ENCODE assay signal across 15 mouse cellular contexts in the genomic region with DNA sequence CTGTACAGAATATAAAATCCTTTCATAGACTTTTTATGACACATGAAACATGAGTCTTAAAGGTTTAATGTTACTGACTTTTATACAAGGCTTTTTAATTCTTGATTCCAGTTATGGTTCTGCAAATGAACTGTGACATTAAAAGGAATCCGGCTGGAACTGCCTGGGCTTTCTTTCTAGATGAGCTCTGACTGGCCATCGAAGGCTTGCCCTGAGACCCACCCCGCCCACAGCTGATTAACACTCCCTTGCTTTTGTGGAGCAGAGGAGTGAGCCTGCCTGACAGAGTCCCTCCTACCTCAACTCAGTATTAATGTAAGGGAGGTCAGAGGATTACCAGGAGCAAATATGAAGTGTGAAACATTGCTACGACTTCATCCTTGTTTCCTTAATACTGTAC. TPM values are rescaled to one million over a fixed set of nuclear protein-coding genes. Genes with fewer than 3 reads are reported as not detected.
DNase-seq lines count a peak whose midpoint lies in the region; ATAC-seq lines count a peak whose summit lies in the region.
"Had no signal": no experiment of that assay in that cellular context is flagged by ENCODE, and none has a peak within 500 bp of the region (broad histone marks: within the 10 kb centered on the region; RNA-seq: fewer than 3 reads in every experiment).

No protein-coding gene starts in this region.

- H3K9ac ChIP-seq in heart, embryonic 11.5 days (ENCODE audit: low read depth, low read length) = no peak overlapping the region
- no peak overlapping the region for H3K9ac ChIP-seq in embryonic facial prominence, embryonic 14.5 days (ENCODE audit: low read depth, low read length)
- no peak overlapping the region for H3K9ac ChIP-seq in limb, embryonic 13.5 days
- H3K9ac ChIP-seq: liver, embryonic 15.5 days had no signal

- peaks cover 7% of the 10 kb centered on the region for H3K4me1 ChIP-seq in heart, embryonic 11.5 days (ENCODE audit: control insufficient read depth, insufficient read depth, low read length)
- H3K4me1 ChIP-seq in embryonic facial prominence, embryonic 14.5 days (ENCODE audit: control insufficient read depth, insufficient read depth, low read length) = no peaks in the 10 kb centered on the region
- peaks cover 8% of the 10 kb centered on the region for H3K4me1 ChIP-seq in limb, embryonic 13.5 days
- H3K4me1 ChIP-seq: liver, embryonic 15.5 days had no signal

- WGBS in heart, embryonic 11.5 days (ENCODE audit: insufficient replicate concordance) = 24% methylated on average over 4 of the region's 4 CpGs
- WGBS in embryonic facial prominence, embryonic 14.5 days = 32% methylated on average over 4 of the region's 4 CpGs
- 14% methylated on average over 4 of the region's 4 CpGs for WGBS in limb, embryonic 13.5 days

- no peak overlapping the region for H3K4me3 ChIP-seq in heart, embryonic 11.5 days (ENCODE audit: low read depth, low read length)
- H3K4me3 ChIP-seq in embryonic facial prominence, embryonic 14.5 days (ENCODE audit: low read depth, low read length) = no peak overlapping the region
- no peak overlapping the region for H3K4me3 ChIP-seq in limb, embryonic 13.5 days
- H3K4me3 ChIP-seq: heart, adult 2 months; liver, embryonic 15.5 days had no signal

- H3K27me3 ChIP-seq in heart, embryonic 11.5 days (ENCODE audit: control insufficient read depth, insufficient read depth, low read length) = no peaks in the 10 kb centered on the region
- no peaks in the 10 kb centered on the region for H3K27me3 ChIP-seq in embryonic facial prominence, embryonic 14.5 days (replicated peaks; ENCODE audit: control insufficient read depth, insufficient read depth, low read length)
- peaks cover 7% of the 10 kb centered on the region; the same call in 1 of the 2 replicates for H3K27me3 ChIP-seq in limb, embryonic 13.5 days
- H3K27me3 ChIP-seq: liver, embryonic 15.5 days had no signal

- intact Hi-C loops in heart, postnatal 14 days (cut with DNase I) = no loop called here
- intact Hi-C loops in left cerebral cortex, postnatal 25 days (cut with DNase I) = no loop called here

- H3K27ac ChIP-seq in heart, embryonic 11.5 days (ENCODE audit: low read depth, low read length) = no peak overlapping the region
- no peak overlapping the region for H3K27ac ChIP-seq in embryonic facial prominence, embryonic 14.5 days (replicated peaks; ENCODE audit: low read depth, low read length)
- H3K27ac ChIP-seq in limb, embryonic 13.5 days = no peak overlapping the region
- H3K27ac ChIP-seq: heart, adult 2 months; liver, embryonic 15.5 days had no signal

- H3K9me3 ChIP-seq in heart, embryonic 11.5 days (replicated peaks; ENCODE audit: control insufficient read depth, low read length) = no peaks in the 10 kb centered on the region
- H3K9me3 ChIP-seq in embryonic facial prominence, embryonic 14.5 days (ENCODE audit: control insufficient read depth, low read length) = no peaks in the 10 kb centered on the region
- H3K9me3 ChIP-seq in limb, embryonic 13.5 days = no peaks in the 10 kb centered on the region
- H3K9me3 ChIP-seq: liver, embryonic 15.5 days had no signal

- ATAC-seq in heart, embryonic 11.5 days (replicated peaks; ENCODE audit: insufficient number of reproducible peaks, low FRiP score, low TSS enrichment) = peak; percentile 67; the same call in 1 of the 2 replicates
- ATAC-seq in embryonic facial prominence, embryonic 14.5 days (ENCODE audit: low read depth) = peak; percentile 44; the same call in 1 of the 2 replicates
- ATAC-seq in limb, embryonic 13.5 days (ENCODE audit: low FRiP score, low read depth) = peak; percentile 89

- H3K36me3 ChIP-seq in heart, embryonic 11.5 days (ENCODE audit: control insufficient read depth, insufficient read depth, low read length) = no peaks in the 10 kb centered on the region
- no peaks in the 10 kb centered on the region for H3K36me3 ChIP-seq in embryonic facial prominence, embryonic 14.5 days (ENCODE audit: control insufficient read depth, insufficient read depth, low read length)
- no peaks in the 10 kb centered on the region for H3K36me3 ChIP-seq in limb, embryonic 13.5 days
- H3K36me3 ChIP-seq: liver, embryonic 15.5 days had no signal

- DNase-seq in heart, postnatal 14 days = no peak
- DNase-seq in kidney, postnatal 14 days = peak; percentile 6
- no peak for DNase-seq in kidney, adult 11 months
- no peak for DNase-seq in embryonic facial prominence, embryonic 14.5 days (ENCODE audit: low spot score)
- DNase-seq in urinary bladder, postnatal 14 days (ENCODE audit: low spot score) = no peak
- DNase-seq in left cerebral cortex, postnatal 25 days (ENCODE audit: low spot score in 2 of 2) = no peak
- DNase-seq: cerebellum, adult 11-12 months; heart, adult 2 months; heart, postnatal 4 days; lung, postnatal 14 days; thymus, adult 2 months had no signal

- no peak overlapping the region for H3K4me2 ChIP-seq in heart, embryonic 11.5 days
- H3K4me2 ChIP-seq in embryonic facial prominence, embryonic 14.5 days (ENCODE audit: low read depth, low read length) = no peak overlapping the region
- peak overlapping the region; percentile 16; the same call in 1 of the 2 replicates for H3K4me2 ChIP-seq in limb, embryonic 13.5 days (replicated peaks)
- H3K4me2 ChIP-seq: liver, embryonic 15.5 days had no signal

RNA-seq across cellular contexts. Expression of a gene that starts 22.2 kb away (rescaled TPM):
- 1.0 and 1.8 TPM in 2 replicates for polyA plus RNA-seq in heart, embryonic 11.5 days (2014; fragmentation: Nextera tagmentation; extraction: Ambion mirVana)
- total RNA-seq in heart, postnatal 14 days (2021) = 1 to 10 TPM; 1.1 to 3.7 TPM
- polyA plus RNA-seq in embryonic facial prominence, embryonic 14.5 days (2014; fragmentation: Nextera tagmentation; extraction: Ambion mirVana) = 1.6 and 3.7 TPM in 2 replicates
- 0.77 and 1.6 TPM in 2 replicates for polyA plus RNA-seq in limb, embryonic 13.5 days (2015; fragmentation: Nextera tagmentation; extraction: Ambion mirVana)
- total RNA-seq in left cerebral cortex, postnatal 25 days (2021) = 1 to 10 TPM; 1.1 TPM
- total RNA-seq: gastrocnemius, adult 8-10 months had no signal
- polyA plus RNA-seq: heart, adult 2 months; thymus, adult 2 months had no signal
